Mouse (Mus musculus) activated CD4-positive, CD25-positive, alpha-beta regulatory T cell, adult 9 weeks (primary cell): ENCODE results near the gene Gins3. TPM values are rescaled to one million over a fixed set of nuclear protein-coding genes. Genes with fewer than 3 reads are reported as not detected.

Experiments used
- polyA plus RNA-seq: library from polyadenylated mRNA; unstranded; fragments of 100-300 nt; shearing (Covaris generic); gene quantifications from one replicate; pipeline ENCODE4 v1.2.1, GENCODE M21; 2017

Gins3 gene
- polyA plus RNA-seq, result 11.9 TPM

GRCm38 (mm10) chr8:95633262-95634062, at the start of gene Gins3:
TSS of gene Gins3 (plus strand) at chr8:95633453.

DNA sequence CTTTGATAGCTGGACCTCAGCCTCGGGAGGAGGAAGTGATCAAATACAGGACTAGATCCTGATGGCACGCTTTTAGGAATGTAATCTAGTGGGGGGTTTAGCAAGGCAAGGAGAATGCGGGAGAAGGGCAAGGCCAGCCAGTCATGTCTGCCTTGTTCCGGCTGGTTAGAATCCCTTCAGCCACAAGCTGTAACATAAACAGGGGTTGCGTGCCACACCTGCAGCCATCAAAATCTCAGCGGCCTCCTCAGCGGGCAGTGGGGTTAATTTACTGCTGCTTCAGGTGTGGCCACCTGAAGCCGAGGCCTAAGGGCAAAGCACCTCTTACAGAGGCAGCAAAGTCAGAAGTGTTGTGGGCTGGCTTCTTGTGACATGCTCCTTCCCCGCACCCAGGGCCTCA, 43.4 kb downstream of the Gins3 start, which contains the start of gene Ndrg4:
Gene Ndrg4 (plus strand): TSS at position 350 of the 400 bp plus-strand sequence.

Other genes starting within 250 kb of the Gins3 start
- 35.3 TPM for gene Cfap20, start 198.6 kb upstream of the Gins3 start, polyA plus RNA-seq
- 4.2 TPM for gene Csnk2a2, start 143.4 kb upstream of the Gins3 start, polyA plus RNA-seq
- not detected for gene Ccdc113, start 99.4 kb upstream of the Gins3 start, polyA plus RNA-seq
- not detected for gene Prss54, start 57.1 kb upstream of the Gins3 start, polyA plus RNA-seq
- 1.2 TPM for gene Ndrg4, start 43.5 kb downstream of the Gins3 start, polyA plus RNA-seq
- gene Setd6, start 82.4 kb downstream of the Gins3 start, polyA plus RNA-seq, result 10.6 TPM
- 162 TPM for gene Cnot1, start 174.0 kb downstream of the Gins3 start, polyA plus RNA-seq
- gene Sap18b, start 191.9 kb downstream of the Gins3 start, polyA plus RNA-seq, result 188 TPM
- gene Slc38a7, start 220.1 kb downstream of the Gins3 start, polyA plus RNA-seq, result 16.1 TPM